Mouse (Mus musculus): ENCODE measurements at regions not wholly inside any gene's neighbourhood (a gene's known extent, or its start where the extent isn't known, plus 50 kb on each side); places are given as distances from the start of the nearest gene placed in this dataset.
"Not testable (repeated sequence)": the region's sequence is repeated elsewhere in the genome, so short reads cannot be mapped to it uniquely, and the experiment has no call there.

- DNase-seq (ENCODE audit: inconsistent age in 2 of 2, low spot score in 1 of 2): no peak
Observed at GRCm38 (mm10) chr14:54150221-54150620, 103.7 kb downstream of the Dad1 start.

- peak; percentile 20 to 57 for DNase-seq (ENCODE audit: inconsistent age in 2 of 2, low spot score in 1 of 2)
Observed at GRCm38 (mm10) chr14:54148626-54149025, 105.3 kb downstream of the Dad1 start.

GRCm38 (mm10) chr14:54148121-54148520 lies 105.8 kb downstream of the Dad1 start:
- DNase-seq (ENCODE audit: inconsistent age in 2 of 2, low spot score in 1 of 2): no peak

- no peak for DNase-seq (ENCODE audit: inconsistent age in 2 of 2, low spot score in 1 of 2)
Observed at GRCm38 (mm10) chr14:54147546-54147945, 106.4 kb downstream of the Dad1 start.

GRCm38 (mm10) chr14:54145743-54146741 lies 107.9 kb downstream of the Dad1 start:
- no peak for DNase-seq (ENCODE audit: inconsistent age in 2 of 2, low spot score in 1 of 2)

GRCm38 (mm10) chr14:54143828-54144227 lies 110.1 kb downstream of the Dad1 start:
- DNase-seq (ENCODE audit: inconsistent age in 2 of 2, low spot score in 1 of 2): no peak

GRCm38 (mm10) chr14:54138288-54138687 lies 115.6 kb downstream of the Dad1 start:
- no peak for DNase-seq (ENCODE audit: inconsistent age in 2 of 2, low spot score in 1 of 2)

- no peak for DNase-seq (ENCODE audit: inconsistent age in 2 of 2, low spot score in 1 of 2)
Observed at GRCm38 (mm10) chr14:54136538-54136937, 117.4 kb downstream of the Dad1 start.

GRCm38 (mm10) chr14:54128334-54128733 lies 125.6 kb downstream of the Dad1 start:
- no peak for DNase-seq (ENCODE audit: inconsistent age in 2 of 2, low spot score in 1 of 2)

- DNase-seq (ENCODE audit: inconsistent age in 2 of 2, low spot score in 1 of 2): no peak
Observed at GRCm38 (mm10) chr14:54125510-54125909, 128.4 kb downstream of the Dad1 start.

- no peak for DNase-seq (ENCODE audit: inconsistent age in 2 of 2, low spot score in 1 of 2)
Observed at GRCm38 (mm10) chr14:54121973-54122372, 131.9 kb downstream of the Dad1 start.

- peak; percentile 24 to 56 for DNase-seq (ENCODE audit: inconsistent age in 2 of 2, low spot score in 1 of 2)
Observed at GRCm38 (mm10) chr14:54121340-54121739, 132.6 kb downstream of the Dad1 start.

- DNase-seq (ENCODE audit: inconsistent age in 2 of 2, low spot score in 1 of 2): no peak
Observed at GRCm38 (mm10) chr14:54120194-54120593, 133.7 kb downstream of the Dad1 start.

GRCm38 (mm10) chr14:54117607-54118006 lies 136.3 kb downstream of the Dad1 start:
- not testable (repeated sequence) for DNase-seq (ENCODE audit: inconsistent age in 2 of 2, low spot score in 1 of 2)

GRCm38 (mm10) chr14:54113216-54113615 lies 140.7 kb downstream of the Dad1 start:
- DNase-seq (ENCODE audit: inconsistent age in 2 of 2, low spot score in 1 of 2): no peak

GRCm38 (mm10) chr14:54110971-54111370 lies 142.9 kb downstream of the Dad1 start:
- no peak for DNase-seq (ENCODE audit: inconsistent age in 2 of 2, low spot score in 1 of 2)

- no peak for DNase-seq (ENCODE audit: inconsistent age in 2 of 2, low spot score in 1 of 2)
Observed at GRCm38 (mm10) chr14:54109129-54109528, 144.8 kb downstream of the Dad1 start.

GRCm38 (mm10) chr14:54108311-54109074 lies 145.4 kb downstream of the Dad1 start:
- peak; percentile 83 to 96 for DNase-seq (ENCODE audit: inconsistent age in 2 of 2, low spot score in 1 of 2)

GRCm38 (mm10) chr14:54107204-54107796 lies 146.6 kb downstream of the Dad1 start:
- no peak for DNase-seq (ENCODE audit: inconsistent age in 2 of 2, low spot score in 1 of 2)

GRCm38 (mm10) chr14:54104243-54104642 lies 149.7 kb downstream of the Dad1 start:
- peak; percentile 63 to 91 for DNase-seq (ENCODE audit: inconsistent age in 2 of 2, low spot score in 1 of 2)

- no peak for DNase-seq (ENCODE audit: inconsistent age in 2 of 2, low spot score in 1 of 2)
Observed at GRCm38 (mm10) chr14:54103541-54103940, 150.4 kb downstream of the Dad1 start.
